Mouse (Mus musculus) neural tube, embryonic 10.5 days (tissue): ENCODE data around the gene Pigt.

Experiments used
- DNase-seq: peaks from one replicate; pipeline ENCODE4 v3.0.0-alpha.2; 2017; ENCODE audit warnings: low spot score; ENCODE audit errors: extremely low spot score

The Pigt gene

DNA sequence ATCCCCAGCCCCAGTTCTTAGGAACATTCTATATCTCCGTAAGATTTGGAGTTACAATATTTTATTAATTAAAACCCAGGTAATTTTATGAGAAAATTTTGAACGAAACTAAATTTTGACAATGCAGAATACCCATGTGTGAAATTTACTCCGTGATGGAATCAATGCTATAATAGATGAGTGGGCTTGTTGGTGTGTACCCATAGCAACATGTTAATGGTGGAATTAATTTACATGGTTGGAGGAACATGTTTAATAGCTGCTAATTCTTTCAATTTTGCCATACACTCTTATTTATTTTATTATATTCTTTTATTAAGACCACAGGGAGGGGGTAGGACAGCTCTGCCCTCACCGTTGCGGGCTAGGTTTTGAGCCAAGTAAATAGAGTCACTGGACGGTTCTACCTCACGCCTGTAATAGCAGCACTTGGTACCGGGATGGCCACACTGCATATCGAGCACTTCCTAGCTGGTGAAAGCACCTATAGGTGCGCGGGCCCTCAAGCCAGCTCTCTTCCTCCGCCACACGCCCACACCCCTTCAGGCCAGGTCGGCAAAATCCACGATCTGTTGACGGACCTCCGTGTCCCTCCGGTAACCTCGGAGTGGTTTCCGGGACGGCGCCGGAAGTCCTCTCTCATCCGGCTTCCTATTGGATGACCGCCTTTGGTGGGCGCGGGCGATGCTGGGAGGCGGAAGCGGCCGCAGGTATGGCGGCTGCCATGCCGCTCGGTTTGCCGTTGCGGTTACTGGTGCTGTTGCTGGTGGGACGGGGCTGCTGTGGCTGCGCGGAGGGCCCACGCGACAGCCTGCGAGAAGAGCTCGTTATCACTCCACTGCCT, at the start of gene Pigt:
Gene Pigt (plus strand): TSS at position 674 of the 844 bp plus-strand sequence.
- DNase-seq, result peak; percentile 88

DNA sequence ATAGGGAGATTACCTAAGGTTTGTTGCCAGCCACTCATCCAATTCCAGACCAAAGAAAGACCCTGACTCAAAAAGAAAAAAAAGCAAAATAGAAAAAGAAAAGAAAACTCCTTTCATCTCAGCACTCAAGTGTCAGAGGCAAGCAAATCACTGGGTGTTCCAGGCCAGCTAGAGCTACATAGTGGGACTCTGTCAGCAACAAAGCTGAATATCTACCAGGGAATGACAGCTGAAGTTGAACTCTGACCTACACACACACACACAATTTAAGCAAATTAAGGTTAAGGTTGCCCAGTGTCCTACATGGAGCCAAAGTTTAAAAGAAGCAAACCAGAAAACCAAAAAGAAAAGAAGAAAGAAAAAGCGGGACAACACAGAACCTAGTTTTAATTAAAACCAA, 49.2 kb upstream of the Pigt start:
- DNase-seq, result no peak

DNA sequence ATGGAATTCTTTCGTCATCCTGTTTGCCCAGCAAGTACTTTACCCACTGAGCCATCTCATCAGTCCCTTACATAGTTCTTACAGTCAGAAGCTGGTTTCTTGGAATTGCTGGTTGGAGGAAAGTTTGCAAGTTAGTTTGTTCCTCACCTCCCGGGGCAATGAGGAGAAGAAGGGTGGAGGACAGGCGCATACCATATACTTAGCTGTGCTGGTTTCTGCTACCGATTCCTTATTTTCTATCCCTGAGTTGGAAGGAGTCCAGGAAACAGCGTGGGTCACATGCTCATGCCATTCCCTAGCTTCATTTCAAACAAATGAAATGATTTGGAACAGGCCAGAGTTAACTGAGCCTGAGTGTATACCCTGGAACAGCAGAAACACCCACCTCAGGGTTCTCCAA, 48.4 kb upstream of the Pigt start:
- DNase-seq, result no peak

DNA sequence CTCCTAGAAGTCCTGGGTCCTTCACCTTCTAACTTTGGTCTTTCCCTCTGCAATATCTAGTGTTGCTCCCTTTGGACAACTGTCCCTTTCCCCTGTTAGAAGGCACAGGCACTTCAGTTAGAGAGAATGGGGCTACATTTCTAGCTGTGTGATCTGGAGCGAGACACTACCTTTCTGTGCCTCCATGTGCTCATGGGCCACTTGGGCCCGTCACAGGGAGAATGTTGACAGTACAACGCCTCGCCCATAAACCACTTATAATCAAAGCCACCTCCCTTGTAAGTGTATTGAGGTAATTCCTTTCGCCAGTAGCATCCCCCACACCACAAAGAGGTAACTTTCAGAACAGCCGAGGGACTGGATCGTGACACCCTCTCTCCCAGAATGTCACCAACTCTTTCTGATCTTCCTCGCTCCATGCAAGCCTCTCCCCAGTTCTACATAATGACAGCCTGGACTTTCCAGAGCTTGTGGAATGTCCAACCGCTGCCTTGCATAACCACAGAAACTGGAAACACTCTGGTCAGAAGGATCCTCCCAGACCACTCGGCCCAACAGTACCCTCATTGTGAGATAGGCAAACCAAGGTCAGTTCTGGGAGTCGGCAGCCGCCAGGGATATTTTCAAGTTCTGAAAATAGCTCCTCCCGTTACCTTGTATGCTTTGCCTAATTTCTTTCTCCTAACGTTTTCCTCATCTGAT, 47.8 kb upstream of the Pigt start:
- no peak for DNase-seq

DNA sequence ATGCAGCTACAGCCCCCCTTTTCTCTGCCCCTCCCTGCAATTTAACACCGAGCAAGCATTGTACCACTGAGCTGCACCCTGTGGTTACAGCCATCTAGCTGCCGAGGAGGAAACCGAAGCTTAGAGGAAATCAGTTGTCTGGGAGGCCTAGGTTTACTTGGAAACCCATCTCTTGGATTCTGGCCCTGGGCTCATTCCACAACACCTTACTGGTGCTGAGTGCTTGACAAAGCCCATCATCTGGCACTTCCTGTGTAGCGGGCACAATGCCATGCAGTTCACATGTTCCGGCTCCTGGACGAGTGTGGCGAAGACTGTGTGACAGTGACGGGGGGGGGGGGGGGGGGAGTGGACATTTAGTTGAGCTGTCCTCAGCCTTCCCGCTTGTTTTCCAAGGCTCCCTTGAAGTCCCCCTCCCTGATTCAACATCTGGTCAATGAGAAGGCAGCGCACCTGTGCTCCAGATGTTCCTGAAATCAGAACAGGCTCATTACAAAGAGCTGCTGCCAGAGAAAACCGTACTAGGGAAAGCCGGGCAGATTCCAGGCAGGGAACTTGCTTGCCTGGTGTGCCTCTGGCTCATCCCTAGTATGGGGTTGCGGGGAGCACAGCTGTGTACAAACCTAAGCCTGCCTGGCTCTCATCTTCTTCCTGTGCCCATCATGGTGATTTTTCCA, 45.2 kb upstream of the Pigt start:
- peak; percentile 53 for DNase-seq

DNA sequence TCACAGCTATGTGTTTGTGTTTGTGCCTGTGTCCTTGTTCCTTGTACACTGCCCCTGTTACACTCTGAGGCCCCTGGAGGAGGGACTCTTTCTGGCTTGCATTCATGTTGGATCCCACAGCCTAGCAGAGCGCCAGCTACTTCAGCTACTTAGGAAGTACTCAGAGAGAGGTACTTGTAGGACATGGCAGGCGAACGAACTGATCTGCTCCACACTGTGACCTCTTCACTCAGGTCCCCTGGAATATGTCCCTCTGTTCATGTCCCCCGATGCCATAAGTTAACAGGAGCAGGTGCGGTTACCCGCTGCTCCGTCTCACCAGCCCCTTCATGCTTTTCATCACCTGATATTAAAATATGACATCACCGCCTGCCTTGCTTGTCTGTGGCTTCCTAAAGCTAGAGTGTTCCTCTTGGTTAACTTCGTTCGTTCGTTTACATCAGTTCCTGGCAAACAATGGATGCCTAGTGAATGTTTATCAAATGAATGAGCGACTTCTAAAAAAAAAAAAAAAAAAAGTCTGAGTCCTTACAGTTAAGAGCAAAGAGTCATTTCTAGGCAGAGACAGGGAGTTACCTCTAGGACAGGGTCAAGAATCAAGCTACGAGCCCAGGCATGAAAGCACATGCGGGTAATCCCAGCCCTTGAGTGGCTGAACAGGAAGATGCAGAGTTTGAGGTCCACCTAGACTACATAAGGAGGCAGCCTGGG, 44.1 kb upstream of the Pigt start:
- DNase-seq, result no peak

DNA sequence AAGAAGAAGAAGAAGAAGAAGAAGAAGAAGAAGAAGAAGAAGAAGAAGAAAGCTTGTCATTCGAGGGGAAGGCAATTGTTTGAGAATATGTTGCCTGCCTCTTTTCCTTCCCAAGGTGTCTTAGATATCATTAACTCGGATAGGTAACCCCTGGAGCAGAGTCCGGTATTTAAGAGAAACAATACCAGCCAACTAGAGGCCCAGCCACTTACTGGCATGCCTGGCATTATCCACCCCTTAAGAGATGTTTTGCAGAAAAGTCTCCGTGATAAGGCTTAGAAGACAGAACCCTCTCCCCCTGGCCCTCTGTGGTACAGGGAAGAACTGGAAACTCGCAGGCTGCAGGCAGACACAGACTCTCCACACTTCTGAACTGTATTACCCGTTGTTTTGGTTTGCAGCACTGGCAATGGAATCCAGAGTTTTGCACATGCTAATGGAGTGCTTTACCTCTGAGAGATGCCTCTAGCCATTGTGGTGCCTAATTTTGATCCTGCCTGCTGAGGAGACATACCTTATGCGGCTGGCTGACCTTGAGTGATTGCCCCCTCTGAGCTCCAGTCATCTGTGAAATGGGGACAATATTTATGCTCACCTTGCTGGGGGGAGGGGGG, 43.3 kb upstream of the Pigt start:
- no peak for DNase-seq

DNA sequence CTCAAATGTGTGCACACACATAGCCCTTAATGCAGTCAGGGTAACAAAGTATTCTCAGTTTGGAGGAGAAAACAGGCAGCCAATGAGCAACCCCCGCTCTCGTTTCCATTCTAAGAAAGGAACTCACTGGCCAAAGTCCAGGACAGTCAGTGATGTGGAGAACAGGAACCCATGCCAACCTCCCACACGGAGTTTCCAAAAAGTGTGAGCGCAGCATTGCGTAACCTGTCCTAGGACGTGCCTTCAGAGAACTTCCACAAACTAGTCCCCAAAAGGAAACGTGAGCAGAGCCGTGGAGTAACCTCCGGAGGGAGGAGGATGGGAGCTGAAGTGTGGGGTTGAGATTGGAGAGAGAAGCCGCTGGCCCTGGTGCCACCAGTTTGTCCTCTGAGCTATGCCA, 42.5 kb upstream of the Pigt start:
- no peak for DNase-seq

DNA sequence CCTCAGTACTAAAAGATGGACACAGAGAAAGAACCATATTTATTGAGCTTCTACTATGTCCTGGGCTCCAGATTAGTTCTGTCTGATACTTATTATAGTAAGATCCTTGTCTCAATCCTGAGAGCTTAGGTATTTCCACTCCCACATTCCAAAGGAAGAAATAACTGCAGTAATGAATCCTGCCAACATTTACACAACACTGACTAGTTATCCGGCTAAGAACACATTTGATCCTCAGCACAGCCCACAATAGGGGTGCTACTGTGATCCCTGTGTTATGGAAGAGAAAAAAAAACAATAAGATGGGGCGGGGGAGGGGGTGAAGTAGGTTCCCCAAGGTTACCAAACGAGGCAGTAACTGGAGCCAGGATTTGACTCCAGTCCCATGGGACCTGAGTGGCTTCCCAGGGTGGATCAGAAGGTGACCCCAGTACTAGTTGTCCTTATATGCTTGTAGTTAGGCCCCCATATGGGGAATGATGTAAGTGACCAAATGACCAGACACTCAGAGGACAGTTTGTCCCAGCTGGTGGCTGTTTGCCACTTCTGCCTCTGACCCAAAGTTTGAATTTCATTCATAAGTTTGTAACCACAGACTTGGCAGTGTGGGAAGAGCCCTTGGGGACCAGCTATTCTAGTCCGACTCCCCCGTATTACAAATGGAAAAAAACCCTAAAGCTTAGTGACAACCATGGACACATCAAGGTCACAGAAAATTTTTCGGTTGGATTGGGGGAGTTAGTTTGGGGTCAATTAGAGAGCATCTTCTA, 41.7 kb upstream of the Pigt start:
- no peak for DNase-seq

DNA sequence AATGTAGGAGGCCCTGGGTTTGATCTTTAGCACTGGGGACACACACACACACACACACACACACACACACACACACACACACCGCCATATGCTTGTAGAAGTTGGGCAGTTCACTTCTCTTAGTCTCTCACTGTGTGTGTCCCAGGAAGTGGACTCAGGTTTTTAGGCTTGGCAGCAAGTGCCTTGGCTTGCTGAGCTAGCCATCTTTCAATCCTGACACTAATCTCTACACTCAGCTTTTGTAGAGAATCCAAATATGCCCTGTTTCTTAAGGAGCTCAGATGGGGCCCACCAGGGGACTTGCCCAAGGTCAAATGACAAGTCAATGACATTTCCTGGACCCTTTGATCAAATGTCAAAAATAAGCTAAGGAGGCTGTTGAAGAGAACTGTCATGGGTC, 40.9 kb upstream of the Pigt start:
- DNase-seq, result no peak

DNA sequence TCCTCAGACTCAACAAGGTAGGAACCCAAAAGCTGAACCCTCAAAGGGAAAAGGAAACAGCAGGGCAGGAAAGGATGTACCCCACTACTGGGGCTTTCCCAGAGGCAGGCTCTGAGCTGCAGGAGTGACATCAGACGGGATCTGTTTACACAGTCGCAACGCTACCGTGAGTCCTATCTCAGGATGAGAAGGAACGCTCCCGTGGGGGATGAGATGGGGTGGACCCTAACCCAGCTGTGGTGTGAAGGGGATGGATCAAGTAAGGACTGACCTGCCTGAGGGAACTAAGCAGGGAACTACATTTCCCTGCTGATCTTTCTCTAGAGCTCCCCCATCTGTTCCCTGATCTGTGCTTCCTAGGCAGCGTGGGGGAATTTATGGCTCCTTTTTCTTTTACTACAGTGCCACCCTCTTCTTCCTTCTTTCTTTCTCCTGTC, 40.4 kb upstream of the Pigt start, which contains the start of gene Sys1:
Gene Sys1 (plus strand): TSS at position 101 of the 437 bp plus-strand sequence.
- DNase-seq, result peak; percentile 36

DNA sequence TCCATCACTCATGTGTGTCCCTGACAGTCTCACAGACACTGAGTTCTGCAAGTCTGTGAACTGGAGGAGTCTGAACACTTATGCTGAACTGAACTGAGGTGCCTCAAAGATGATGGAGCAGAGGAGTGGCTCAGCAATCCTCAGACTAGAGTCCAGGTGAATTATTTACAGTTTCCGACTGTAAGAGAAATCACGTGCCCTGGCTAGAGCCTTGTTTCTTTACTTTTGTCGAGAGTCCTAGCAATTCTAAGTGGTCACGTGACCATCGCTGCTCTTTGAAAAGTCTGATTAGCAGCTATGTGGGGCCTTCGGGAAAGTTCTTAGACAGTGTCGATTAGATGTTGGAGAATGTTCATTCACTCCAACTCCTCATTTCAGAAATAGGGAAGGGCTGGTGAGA, 39.4 kb upstream of the Pigt start:
- no peak for DNase-seq

DNA sequence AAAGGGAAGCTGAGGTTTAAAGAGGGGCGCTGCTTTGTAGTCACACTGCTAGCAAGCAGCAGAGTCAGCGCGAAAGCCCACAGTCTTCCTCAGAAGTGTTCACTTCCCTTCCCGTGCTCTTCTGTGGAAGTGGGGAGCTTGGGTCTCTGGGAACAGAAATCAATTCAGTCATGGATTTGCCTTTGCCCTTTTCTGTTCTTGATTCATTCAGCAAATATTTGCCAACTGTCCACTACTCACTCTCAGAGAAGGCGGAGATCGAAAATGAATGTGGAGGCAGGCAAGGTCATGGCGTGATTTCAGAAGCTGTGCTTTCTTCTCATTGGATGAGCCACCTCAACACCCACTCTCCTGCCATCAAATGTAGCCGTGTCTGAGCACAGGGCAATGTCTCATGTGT, 38.8 kb upstream of the Pigt start:
- DNase-seq, result no peak

DNA sequence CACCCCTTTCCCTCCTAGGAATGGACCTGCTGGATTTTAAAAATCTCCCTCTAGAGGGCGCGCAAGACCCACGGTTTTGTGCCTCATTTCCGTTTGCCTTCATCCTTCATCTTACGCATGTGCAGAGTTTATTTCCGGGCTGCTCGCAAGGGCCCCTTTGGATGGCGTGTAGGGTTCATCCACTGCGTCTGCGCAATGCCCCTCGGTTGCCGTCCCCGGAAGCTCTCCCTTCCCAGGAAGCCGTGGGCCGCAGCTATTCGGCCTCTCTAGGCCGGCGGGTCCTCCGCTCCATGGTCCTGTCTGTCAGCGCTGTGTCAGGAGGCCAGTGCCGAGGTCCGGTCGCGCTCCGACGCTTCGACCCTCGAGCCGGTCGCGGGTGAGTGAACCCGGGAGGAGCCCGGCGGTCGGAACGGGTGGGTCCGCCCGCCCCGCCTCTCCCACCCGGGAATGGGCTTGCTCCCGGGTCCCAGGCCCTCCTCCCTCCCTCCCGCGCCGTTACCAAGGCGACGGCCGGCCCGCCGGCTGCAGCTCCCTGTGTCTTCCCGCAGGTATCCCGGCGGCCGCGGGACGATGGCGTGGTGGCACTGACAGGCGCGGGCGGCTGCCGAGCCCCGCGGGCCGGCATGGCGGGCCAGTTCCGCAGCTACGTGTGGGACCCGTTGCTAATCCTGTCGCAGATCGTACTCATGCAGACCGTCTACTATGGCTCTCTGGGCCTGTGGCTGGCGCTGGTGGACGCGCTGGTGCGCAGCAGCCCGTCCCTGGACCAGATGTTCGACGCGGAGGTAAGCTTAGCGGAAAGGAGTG, 36.4 kb upstream of the Pigt start, which contains the start of gene Gm20458:
Gene Gm20458 (plus strand): TSS at position 223 of the 807 bp plus-strand sequence.
- peak; percentile 96 for DNase-seq

DNA sequence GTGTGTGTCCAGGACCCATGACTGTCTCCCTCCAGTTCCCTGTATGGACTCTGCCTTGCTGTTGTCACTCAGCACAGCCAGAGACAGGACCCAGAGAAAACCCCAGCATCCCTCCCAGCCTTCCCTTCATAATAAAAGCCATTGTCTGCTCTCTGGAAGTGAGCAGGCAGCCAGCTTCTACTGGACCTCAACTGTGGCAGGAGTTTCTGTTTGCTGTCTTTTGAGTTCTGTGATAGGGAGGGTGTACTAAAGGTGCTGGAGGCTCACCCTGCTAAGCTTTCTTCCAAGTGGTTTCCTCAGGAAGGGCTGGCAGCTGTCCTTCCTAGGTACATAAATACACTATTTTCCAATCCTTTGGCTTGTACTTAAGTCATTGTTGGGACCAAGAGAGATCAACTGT, 32.2 kb upstream of the Pigt start:
- DNase-seq, result no peak

DNA sequence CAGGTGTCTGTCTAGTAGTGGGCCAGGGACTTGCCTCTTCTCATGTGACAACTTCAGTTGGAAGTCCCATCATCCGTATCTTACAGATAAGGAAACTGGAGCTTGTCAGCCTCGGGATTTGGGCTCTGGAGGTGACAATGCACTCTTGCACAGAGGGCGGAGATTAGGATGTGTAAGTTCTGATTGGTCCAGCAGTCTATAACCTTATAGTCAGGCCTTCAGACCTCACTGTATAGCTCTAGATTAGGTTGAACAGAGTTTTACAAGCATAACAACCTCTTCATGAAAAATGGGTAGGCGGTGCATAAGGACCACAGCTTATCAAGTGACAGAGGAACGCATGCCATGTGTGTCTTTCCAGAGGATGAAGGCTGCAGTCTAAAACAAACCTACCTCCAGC, 30.5 kb upstream of the Pigt start:
- DNase-seq, result no peak

DNA sequence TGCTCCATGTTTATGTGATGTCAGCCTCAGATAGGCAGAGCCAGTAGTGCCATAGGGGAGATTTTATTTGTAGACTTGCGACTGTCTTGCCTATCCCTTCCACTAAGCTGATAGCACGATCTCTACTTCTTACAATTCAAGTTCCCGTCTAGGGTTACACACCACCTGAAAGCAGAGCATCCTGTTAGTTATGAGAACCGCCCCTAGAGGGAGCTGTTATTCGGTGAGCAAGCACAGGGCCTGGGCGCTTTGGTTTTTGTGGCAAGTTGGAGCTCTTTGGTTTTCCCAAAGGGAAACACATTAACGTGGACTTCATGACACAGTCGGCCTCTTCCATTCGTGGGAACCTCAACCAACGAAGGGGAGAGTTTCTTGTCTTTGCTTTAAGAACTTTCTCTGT, 27.1 kb upstream of the Pigt start:
- peak; percentile 30 for DNase-seq

DNA sequence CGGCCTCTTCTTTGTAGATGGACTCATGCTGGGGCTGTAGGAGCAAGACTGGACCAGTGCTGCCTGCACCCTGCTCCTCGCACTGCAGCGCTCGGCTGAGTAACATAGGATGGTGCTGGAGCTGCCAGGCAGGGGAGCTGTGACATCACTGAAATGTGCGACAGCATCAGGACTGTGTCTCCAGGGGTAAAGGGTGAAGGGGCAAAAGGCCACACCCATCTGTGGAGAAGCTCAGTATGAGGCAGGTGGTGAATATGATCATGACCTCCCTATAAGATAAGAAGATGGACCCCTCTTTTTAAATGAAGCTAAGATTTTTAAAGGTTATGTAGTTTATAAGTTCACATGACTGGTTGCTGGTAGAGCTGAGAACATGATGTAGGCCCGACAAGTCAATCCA, 23.7 kb upstream of the Pigt start, which contains the start of gene Trp53tg5:
Gene Trp53tg5 (minus strand): TSS at position 101 of the 400 bp plus-strand sequence.
- no peak for DNase-seq

DNA sequence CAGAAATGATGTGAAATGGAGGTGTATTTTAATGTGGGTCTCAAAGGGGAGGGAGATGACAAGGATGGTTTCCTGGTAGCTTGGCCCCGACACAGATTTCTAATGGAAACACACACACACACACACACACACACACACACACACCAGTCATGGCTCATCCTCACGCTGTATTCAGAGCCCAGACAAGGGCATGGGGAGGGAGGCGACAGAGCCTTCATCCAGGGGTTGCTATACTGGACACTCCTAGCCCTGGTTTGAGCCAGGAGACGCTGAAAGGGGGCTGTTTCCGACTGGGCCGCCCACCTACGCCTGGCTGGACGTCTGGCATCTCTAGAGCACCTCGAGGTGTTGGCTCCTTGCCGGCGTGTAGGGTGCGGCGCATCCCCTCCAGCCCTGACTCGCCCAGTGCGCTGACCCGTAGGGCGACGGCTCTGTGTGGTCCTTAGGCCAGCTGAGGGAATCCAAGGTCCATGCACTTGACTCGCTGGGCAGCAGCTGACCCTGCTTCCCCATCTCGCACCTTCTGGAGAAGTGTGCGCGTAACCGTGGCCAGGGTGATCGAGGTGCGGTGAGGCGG, 11.6 kb upstream of the Pigt start, which contains the start of gene Dbndd2:
Gene Dbndd2 (plus strand): TSS at position 426 of the 577 bp plus-strand sequence.
- peak; percentile 48 for DNase-seq
